Mouse (Mus musculus) ovary, postnatal 14 days (tissue): Measurements from ENCODE around the gene Tm7sf3.

Experiments used
- DNase-seq: peaks from one replicate; pipeline ENCODE4 v3.0.0; 2022; ENCODE audit warnings: low spot score

Gene Tm7sf3

GRCm38 (mm10) chr6:146642276-146643183, at the start of gene Tm7sf3, which contains the start of gene Med21:
Gene Tm7sf3, minus strand, starts transcription at chr6:146642824.
Gene Med21, plus strand, starts transcription at chr6:146642547.
- peak; percentile 97 for DNase-seq

GRCm38 (mm10) chr6:146688861-146689260, 46.2 kb upstream of the Tm7sf3 start:
- DNase-seq = no peak

DNA sequence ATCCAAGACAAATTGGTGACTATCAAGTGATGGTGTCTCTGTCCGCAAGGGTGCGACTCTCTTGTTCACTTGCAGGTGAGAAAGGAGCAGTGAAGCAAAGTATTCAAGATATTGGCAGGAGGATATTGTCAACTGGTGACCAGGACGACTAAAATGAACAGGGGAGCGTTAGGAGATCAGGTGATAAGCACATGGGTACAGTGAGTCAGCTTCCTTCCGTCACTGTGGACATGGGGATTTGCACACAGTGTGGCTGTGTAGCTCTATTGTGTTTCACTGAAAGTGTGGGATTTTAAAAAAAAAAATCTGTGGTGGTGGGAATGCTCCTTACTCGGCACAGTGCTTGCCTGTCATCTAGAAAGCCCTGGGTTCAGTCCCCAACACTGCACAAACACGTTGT, 45.4 kb upstream of the Tm7sf3 start:
- no peak for DNase-seq

GRCm38 (mm10) chr6:146686463-146687196, 44.0 kb upstream of the Tm7sf3 start:
- DNase-seq = no peak

DNA sequence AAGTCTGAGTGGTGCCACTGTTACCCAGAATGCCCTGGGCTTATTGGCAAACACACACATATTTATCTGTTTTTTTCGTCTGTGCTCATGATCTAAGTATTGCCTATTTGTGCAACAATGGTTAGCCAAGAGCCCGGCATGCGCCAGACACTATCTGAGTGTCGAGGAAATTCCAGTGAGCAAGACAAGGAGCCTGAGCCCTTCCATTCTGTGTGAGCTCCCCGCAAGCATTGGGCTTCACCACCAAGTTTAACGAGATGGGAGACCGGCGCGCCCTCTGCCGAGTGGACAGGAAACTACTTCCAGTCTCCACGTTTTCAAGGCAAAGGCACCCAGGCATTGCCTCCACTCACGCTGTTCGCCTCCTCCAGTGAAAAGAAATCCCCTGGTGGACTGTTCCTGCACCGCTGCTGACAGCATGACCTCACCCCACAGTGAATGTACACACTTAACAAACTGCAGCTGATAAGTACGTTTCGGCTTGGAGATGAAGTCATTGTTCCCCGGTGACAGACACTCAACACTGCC, 43.2 kb upstream of the Tm7sf3 start:
- no peak for DNase-seq

- DNase-seq = no peak
Observed at GRCm38 (mm10) chr6:146683881-146684280, 41.3 kb upstream of the Tm7sf3 start.

- DNase-seq = no peak
Observed at GRCm38 (mm10) chr6:146678136-146679070, 35.8 kb upstream of the Tm7sf3 start.

GRCm38 (mm10) chr6:146676904-146677303, 34.3 kb upstream of the Tm7sf3 start:
- no peak for DNase-seq

GRCm38 (mm10) chr6:146674881-146675536, 32.4 kb upstream of the Tm7sf3 start:
- DNase-seq = no peak

DNA sequence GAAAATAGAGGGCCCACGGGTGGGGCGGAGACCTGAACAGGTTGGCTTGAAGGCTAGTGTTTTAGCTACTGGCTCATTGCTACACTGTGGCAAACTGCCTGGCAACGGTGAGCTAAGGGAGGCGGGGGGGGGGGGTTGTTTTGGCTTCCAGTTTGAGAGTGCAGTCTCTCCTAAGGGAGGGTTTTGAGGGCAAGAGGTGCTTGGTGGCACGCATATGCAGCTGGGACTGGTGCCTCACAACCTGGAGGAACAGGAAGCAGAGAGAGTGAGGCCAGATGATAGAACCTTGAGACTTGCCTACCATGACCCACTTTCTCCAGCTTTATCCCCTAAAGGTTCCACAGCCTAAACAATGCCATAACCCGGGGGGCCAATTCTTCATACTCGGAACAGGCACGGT, 31.8 kb upstream of the Tm7sf3 start:
- DNase-seq = no peak

- DNase-seq = no peak
Observed at GRCm38 (mm10) chr6:146673696-146674095, 31.1 kb upstream of the Tm7sf3 start.

DNA sequence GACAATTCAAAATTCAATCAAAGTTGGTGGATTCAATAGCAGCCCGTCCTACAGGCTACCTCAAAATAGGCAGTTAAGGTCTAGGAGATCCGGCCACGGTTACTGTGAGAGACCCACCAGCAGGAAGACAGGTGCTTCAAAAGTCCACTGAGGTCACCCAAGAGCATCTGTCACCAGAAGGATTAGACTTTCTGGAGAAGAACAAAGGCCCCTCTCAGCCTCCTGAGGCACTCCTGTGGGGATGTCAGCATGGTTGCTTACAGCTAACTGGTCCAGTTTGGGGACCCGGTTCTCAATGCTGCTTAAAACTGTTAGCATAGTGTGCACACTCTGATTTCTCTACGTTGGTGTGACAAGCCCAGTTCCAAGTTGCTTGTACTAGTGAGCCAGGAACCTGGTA, 29.5 kb upstream of the Tm7sf3 start:
- DNase-seq = no peak

- no peak for DNase-seq
Observed at GRCm38 (mm10) chr6:146670956-146671855, 28.6 kb upstream of the Tm7sf3 start.

GRCm38 (mm10) chr6:146668606-146669005, 26.0 kb upstream of the Tm7sf3 start:
- no peak for DNase-seq

DNA sequence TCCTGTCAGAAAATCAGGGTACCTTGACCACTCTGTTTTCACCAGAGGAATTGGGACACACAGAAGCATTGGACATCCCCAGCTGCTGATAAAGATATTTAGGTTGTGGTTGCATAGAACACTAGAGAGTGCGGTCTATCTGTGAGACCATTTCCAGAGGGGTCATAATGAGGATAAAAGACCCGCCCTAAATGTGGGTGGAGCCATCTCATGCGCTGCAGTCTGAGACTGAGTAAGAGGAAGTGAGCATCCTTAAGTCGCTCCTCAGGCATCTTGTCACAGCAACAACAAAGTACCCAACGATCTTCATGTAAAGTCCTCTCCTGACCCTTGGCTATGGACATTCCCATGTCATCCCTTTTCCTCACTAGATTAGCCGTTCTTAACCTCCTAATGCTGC, 24.2 kb upstream of the Tm7sf3 start:
- no peak for DNase-seq

DNA sequence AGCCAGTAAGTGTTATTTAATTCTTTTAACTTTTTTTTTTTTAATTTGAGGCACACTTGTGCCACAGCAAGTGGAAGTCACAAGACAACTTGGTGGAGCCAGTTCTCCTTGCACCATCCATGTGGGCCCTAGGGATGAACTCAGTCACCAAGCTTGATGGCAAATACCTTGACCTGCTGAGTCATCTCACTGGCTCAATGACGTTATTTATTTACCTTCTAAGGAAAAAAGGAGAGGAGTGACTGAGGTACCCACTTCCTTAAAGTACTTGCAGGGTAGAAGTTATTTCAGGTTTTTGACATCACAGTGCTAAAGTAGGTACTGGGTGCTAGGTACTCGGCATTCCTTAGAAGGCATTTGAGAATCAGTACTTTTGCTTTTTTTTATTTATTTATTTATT, 22.8 kb upstream of the Tm7sf3 start:
- DNase-seq = no peak

DNA sequence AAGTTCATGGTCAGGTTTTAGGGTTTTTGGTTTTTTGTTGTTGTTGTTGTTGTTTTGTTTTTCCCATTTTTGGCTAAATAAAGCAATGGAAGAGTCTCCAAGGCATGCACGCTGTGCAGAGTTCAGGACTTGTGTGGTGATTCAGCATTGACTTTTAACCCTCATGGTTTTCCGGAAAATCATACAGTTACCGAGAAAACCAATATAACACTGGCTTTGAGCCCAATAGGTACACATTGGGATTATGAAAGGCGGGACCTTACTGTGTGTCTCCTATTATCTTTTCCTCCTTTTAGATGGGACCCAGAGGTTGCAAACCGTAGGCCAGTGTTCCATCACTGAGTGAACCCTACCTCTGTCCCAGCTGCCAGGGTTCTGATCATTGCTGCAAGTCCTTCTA, 22.3 kb upstream of the Tm7sf3 start:
- no peak for DNase-seq

DNA sequence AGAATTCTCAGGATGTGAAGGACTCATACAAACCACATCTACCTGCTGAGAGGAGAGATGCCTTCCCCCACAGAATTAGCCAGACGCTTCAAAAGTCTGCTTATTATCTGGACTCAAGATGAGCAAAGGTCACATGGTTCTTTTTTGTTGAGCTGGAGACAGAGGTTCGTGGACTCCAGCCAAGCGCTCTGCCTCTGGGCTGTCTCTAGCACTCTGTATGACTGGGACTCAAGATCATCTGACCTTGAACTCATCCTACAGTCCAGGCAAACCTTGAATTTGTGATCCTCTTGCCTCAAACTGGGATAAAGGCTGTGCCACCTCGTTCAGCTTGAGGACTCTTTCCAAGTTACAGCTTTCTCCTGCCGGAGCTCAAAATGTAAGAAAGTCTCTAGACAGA, 21.5 kb upstream of the Tm7sf3 start:
- DNase-seq = no peak

- DNase-seq = no peak
Observed at GRCm38 (mm10) chr6:146662679-146663078, 20.1 kb upstream of the Tm7sf3 start.

DNA sequence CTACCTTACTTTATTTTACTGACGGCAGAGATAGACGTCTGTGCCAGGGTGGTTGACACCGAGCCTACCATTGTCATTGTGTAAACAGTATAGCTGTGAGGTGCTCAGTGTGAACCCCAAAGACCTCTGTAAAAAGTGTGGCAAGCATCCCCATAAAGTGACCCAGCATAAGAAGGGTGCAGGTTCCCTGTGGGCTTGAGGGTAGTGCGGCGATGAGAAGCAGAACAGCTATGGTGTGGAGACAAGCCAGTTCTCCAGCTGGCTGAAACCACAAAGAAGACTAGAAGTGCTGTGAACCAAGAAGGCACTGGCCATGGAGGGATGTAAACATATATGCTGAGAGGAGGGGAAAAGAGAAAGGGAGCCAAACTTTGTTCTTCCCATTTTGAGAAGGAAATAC, 19.0 kb upstream of the Tm7sf3 start:
- no peak for DNase-seq
